Mouse (Mus musculus) inflammation-experienced regulatory T-cells, adult 6 months (primary cell): Measurements from ENCODE around the gene 1700030K09Rik. TPM values are rescaled to one million over a fixed set of nuclear protein-coding genes. Genes with fewer than 3 reads are reported as not detected.

ENCODE experiments used
- ATAC-seq: one replicate; pipeline ENCODE4 v1.8.0; 2017
- polyA plus RNA-seq, 3 experiments: library from polyadenylated mRNA; unstranded; fragments of 100-300 nt; shearing (Covaris generic); gene quantifications; one replicate each; pipeline ENCODE4 v1.2.1; 2017

1700030K09Rik gene
- polyA plus RNA-seq, 3 experiments from 2014 or later, result 4.3 to 7.1 (median 6.4) TPM

GRCm38 (mm10) chr8:72507505-72507904, 63.8 kb downstream of the 1700030K09Rik start:
- no peak for ATAC-seq

Other genes starting within 250 kb of the 1700030K09Rik start
- gene Cib3, start 231.0 kb upstream of the 1700030K09Rik start, polyA plus RNA-seq, result 1 to 10 TPM in 1 of 3 experiments, not detected in 2; 2.8 TPM
- not detected for gene Gm11034, start 230.2 kb upstream of the 1700030K09Rik start, polyA plus RNA-seq
- 100 to 1,000 TPM in 2 of 3 experiments, 10 to 100 TPM in 1; 94.4 to 119 (median 103) TPM for gene Fam32a, start 224.2 kb upstream of the 1700030K09Rik start, polyA plus RNA-seq
- gene Ap1m1, start 203.9 kb upstream of the 1700030K09Rik start, polyA plus RNA-seq, result 100 to 1,000 TPM; 113 to 130 (median 120) TPM
- gene Gm10282, start 138.6 kb upstream of the 1700030K09Rik start, polyA plus RNA-seq, result 100 to 1,000 TPM in 1 of 3 experiments, 10 to 100 TPM in 2; 20.4 to 115 (median 45.5) TPM
- 10 to 100 TPM; 21.0 to 28.1 (median 24.3) TPM for gene Klf2, start 124.8 kb upstream of the 1700030K09Rik start, polyA plus RNA-seq
- gene Eps15l1, start 22.4 kb upstream of the 1700030K09Rik start, polyA plus RNA-seq, result 10 to 100 TPM; 45.6 to 60.7 (median 51.1) TPM
- gene Calr3, start within 50 bp of the 1700030K09Rik start, polyA plus RNA-seq, result under 1 TPM; 0.20 to 0.59 (median 0.31) TPM
- gene Cherp, start 31.3 kb downstream of the 1700030K09Rik start, polyA plus RNA-seq, result 10 to 100 TPM; 48.9 to 68.1 (median 66.7) TPM
- gene Slc35e1, start 48.7 kb downstream of the 1700030K09Rik start, polyA plus RNA-seq, result 1 to 10 TPM; 6.7 to 8.4 (median 7.7) TPM
- gene Med26, start 104.4 kb downstream of the 1700030K09Rik start, polyA plus RNA-seq, result 1 to 10 TPM; 2.6 to 4.9 (median 4.1) TPM
- gene Smim7, start 127.2 kb downstream of the 1700030K09Rik start, polyA plus RNA-seq, result 100 to 1,000 TPM in 1 of 3 experiments, 10 to 100 TPM in 2; 74.5 to 101 (median 82.6) TPM
- 1 to 10 TPM in 1 of 3 experiments, under 1 TPM in 2; 0.88 to 1.5 (median 0.99) TPM for gene Tmem38a, start 128.2 kb downstream of the 1700030K09Rik start, polyA plus RNA-seq
- under 1 TPM in 1 of 3 experiments, not detected in 2; 0.08 TPM for gene Nwd1, start 202.8 kb downstream of the 1700030K09Rik start, polyA plus RNA-seq